Mouse (Mus musculus) adrenal gland, postnatal 4 days (tissue): ENCODE results near the gene Arhgap1. TPM values are rescaled to one million over a fixed set of nuclear protein-coding genes. Genes with fewer than 3 reads are reported as not detected.
A peak's percentile ranks its signal among the peaks of the same experiment; 100 is the strongest.

Experiments used
- DNase-seq, 2 experiments: peaks; one replicate each; pipeline ENCODE4 v3.0.0; 2021 to 2022; ENCODE audit warnings: low spot score in 2 of 2, mixed read lengths in 2 of 2
- total RNA-seq, 2 experiments: library from RNA; stranded (reverse); gene quantifications; 2 replicates each; pipeline ENCODE4 v1.2.3; 2021

The Arhgap1 gene
- total RNA-seq, 2 experiments from 2014 or later: 89.4 to 90.6 TPM

GRCm38 (mm10) chr2:91645811-91646210, 3.8 kb upstream of the Arhgap1 start:
- DNase-seq: no peak

GRCm38 (mm10) chr2:91646733-91647132, 2.9 kb upstream of the Arhgap1 start:
- no peak for DNase-seq

- no peak for DNase-seq
Measured at GRCm38 (mm10) chr2:91649152-91649551, 508 bp upstream of the Arhgap1 start.

DNA sequence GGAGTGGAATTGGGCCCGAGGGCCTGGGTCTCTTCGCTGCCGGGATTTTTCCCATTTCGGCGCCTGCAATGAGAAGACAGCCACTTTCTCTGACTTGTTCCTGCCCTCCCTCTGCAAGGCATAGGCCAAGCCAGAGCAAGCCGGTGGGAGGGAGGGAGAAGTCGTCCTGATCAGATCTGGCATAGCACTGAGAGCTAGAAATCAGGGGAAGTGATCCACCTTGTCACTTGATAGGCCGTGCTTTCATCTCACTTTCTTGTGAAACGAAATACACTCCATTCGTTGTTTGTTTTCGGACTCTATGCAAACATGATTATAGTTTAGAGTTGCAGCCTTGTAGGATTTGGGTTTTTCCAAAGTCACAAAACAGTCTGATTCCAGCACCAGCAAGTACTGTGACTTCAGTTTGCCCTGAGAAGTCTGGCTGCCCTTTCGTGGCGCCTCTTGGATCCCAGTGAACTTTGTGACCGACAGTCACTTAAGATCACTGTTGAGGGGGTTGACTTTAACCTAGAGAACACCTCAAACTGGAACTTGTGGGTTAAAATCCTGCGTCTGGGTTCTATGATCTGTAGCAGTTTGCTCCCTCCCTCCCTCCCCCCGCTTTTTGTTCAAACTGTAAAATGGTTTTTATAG, 818 bp downstream of the Arhgap1 start:
- DNase-seq: peak in 1 of 2 experiments; percentile 33

- DNase-seq: no peak
Measured at GRCm38 (mm10) chr2:91651458-91652258, 2.0 kb downstream of the Arhgap1 start.

DNA sequence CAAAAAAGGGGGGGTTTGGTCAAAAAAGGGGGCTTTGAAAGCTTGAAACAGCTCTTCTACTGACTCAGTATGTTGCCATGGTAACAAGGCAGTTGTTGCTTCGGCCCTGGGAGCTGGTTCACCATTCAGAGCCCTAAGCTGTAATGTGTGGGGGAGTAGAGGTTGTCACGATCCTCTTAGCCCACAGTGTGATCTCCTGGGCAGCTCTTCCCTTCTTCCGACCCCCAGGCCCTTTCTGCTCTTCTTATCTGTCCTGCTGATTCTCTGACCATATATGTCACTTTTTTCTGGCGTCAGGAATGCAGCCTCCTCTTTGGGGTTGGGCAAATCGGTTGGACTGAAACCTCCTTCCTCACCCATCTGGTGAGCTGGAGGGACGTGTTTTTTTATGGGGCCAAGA, 3.2 kb downstream of the Arhgap1 start:
- DNase-seq: no peak

DNA sequence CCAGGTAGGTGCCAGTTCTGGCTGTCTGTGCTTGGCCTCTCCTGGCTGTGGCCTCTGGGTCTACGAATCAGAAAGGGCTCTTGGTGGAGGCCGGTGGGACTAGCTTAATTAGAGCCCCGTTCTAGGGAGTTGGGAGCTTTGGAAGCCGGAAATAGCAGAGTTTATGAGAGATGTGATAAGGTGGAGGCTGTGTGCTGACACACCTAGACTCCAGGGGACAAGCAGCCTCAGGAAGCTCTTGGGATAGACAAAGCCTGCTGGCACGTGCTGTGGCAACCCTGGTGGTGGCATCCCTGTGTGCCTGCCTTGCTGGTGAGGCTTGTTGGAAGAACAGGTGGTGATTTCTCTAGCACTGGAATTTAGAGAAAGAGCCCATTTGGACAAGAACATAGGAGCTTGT, 5.7 kb downstream of the Arhgap1 start:
- DNase-seq: no peak

DNA sequence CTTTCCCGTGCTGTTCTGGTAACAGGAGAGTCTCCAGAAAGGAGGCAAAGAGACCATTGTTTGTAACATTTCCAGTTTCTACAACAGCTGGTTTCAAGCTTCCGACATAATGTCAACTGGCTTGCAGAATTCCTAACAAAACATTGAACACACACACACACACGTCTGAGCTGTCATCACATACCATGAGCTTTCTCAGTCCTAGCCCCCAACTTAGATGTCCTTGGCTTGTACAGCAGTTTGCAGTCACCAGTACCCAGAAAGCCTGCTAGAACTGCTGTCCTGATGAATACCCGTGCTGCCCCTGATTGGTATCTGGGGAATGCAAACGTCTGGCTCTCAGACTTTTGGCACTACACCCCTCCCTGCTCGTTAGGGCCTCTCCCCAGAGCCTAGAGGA, 6.2 kb downstream of the Arhgap1 start:
- no peak for DNase-seq

GRCm38 (mm10) chr2:91656774-91657173, 7.1 kb downstream of the Arhgap1 start:
- no peak for DNase-seq

- DNase-seq: no peak
Measured at GRCm38 (mm10) chr2:91659657-91660056, 10.0 kb downstream of the Arhgap1 start.

- no peak for DNase-seq
Measured at GRCm38 (mm10) chr2:91660981-91661380, 11.3 kb downstream of the Arhgap1 start.

DNA sequence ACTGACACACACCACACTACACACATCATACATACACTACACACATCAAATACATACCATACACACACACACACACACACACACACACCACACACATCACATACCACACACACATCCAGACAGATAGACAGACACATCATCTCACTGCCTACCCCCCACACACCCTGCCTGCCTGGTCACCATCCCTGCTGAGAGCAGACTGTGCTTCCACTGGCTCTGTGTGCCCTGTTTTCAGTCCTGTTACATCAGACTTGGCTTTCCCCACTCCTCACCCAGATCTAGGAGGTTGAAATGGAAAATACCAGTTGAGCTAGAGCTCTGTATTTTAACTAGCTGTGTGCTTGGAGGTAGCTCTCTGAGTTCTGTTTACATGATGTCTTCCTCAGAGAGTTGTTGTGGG, 15.1 kb downstream of the Arhgap1 start:
- DNase-seq: no peak

DNA sequence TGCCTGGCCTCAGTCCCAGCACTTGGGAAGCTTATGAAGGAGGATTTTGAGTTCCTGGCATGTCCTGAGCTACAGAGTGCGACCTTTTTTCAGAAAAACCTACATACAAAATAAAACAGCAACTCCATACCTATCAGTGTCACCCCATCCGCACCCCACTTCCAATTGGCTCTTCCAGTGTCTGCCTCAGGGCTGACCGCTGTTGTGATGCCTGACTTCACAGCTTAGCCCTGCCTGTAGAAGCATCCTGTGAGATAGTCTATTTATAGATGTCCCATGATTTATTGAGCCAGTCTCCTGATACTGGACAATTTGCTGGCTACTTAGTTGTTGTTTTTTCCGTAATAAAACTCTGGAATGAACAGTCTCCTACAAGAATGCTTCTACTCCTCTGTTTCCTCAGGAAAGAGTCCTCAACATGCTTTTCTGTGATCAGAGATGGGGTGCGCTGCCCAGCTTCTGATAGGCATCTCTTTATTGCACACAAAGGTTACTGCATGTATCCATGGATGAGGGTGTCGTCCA, 16.8 kb downstream of the Arhgap1 start:
- DNase-seq: no peak

DNA sequence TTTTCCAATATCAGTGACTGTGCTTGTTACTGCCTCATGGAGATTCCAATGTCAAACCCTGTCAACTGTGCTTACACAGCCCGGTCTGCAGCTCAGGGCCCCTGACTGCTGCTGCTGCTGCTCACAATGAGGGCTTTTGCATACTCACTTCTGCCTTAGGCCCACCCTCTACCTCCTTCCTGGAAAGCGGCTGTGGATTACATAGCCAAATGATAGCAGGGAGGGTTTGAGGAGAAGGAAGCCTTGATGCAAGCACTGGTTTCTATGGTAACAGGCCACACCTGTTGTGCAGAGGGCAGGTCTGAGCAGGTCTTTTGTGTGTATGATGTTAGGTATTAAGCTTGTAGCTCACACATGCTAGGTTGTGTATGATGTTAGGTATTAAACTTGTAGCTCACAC, 18.1 kb downstream of the Arhgap1 start:
- DNase-seq: no peak

- DNase-seq: no peak
Measured at GRCm38 (mm10) chr2:91669326-91669725, 19.7 kb downstream of the Arhgap1 start.

GRCm38 (mm10) chr2:91670038-91670437, 20.4 kb downstream of the Arhgap1 start:
- no peak for DNase-seq

DNA sequence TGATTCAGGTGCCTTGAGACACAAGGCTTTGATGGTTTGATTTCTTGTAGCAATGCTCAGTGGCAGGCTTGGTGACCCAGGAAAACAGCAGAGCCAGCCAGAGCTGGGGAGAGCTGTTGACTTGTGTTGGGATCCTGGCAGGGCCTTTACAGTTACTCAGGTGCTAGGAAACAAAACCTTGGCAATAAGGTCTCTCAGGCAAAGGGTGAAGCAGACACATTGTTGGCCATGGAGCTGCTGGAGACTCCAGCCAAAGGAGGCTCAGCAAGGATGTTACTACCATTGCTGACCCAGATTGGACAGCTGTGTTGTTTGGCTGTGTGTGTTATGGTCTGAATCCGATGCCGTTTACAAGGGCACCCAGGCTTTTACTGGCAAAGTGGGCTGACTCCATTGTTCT, 23.9 kb downstream of the Arhgap1 start:
- no peak for DNase-seq

DNA sequence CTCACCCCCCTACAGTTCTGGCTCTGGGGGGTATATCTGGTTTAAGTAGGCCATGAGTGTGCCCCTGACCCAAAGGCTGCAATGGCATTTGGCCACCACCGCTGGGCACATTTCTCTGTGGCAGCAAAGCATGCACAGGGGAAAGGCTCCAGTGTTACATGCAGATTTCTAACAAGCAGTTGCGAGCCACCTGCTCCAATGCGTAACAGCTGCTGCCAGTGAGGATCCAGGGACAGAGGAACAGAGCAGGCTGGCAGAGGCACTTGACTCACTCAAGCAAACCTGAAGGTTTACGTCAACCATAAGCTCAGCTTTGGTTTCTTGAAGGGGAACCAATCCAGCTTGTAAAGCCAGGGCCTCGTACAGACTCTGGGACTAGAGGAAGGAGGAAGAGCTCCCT, 25.2 kb downstream of the Arhgap1 start:
- DNase-seq: no peak

DNA sequence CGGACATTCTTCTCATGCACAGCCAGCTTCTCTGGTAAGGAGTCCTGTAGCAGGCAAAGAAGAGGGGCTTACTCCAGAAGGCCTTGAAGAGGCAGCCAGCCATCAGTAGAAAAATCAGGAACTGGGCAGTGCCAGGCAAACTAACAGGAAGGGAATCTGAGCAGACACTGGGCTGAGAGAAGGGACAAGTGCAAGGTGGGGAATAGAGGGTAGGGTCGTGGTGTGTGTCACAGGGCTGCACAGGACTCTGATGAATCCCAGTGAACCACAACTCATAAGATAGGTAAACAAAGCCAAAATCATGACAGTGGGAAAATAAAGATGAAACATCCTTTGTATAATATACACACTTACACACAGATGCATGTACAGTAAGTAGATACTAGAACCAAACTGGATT, 26.8 kb downstream of the Arhgap1 start:
- DNase-seq: no peak

GRCm38 (mm10) chr2:91676961-91677360, 27.3 kb downstream of the Arhgap1 start:
- DNase-seq: no peak

DNA sequence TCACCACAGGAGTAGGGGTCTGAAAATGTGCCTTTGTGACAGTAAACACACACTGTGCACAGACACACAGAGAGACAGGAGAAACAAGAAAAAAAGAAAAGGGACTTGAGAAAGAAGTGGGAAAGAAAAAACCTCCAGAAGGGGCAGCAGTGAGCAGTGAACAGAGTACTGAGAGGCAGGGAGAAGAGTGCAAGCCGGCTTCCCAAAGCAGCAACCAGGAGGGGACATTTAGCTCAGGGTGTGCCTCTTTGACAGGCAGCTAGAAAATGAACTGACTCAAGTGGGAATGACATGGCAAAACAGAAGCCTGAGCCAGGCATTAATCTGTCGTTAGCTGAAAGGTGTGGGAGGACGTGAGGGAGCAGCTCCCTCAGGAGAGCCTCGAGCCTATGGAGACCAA, 33.2 kb downstream of the Arhgap1 start:
- DNase-seq: no peak

- no peak for DNase-seq
Measured at GRCm38 (mm10) chr2:91683919-91684318, 34.3 kb downstream of the Arhgap1 start.

GRCm38 (mm10) chr2:91689452-91689851, 39.8 kb downstream of the Arhgap1 start:
- peak in 1 of 2 experiments; percentile 59 for DNase-seq
